Mouse (Mus musculus) heart, postnatal 0 days (tissue): ENCODE results near the gene Gm42906.

Experiments
- CTCF ChIP-seq: IDR thresholded peaks from 2 replicates; pipeline ENCODE4 v1.5.1; 2016; ENCODE audit warnings: antibody characterized with exemption, control low read depth, low read depth
- EP300 ChIP-seq: IDR thresholded peaks from 2 replicates; pipeline ENCODE4 v1.6.1; 2016; ENCODE audit warnings: antibody characterized with exemption, low read depth

DNA sequence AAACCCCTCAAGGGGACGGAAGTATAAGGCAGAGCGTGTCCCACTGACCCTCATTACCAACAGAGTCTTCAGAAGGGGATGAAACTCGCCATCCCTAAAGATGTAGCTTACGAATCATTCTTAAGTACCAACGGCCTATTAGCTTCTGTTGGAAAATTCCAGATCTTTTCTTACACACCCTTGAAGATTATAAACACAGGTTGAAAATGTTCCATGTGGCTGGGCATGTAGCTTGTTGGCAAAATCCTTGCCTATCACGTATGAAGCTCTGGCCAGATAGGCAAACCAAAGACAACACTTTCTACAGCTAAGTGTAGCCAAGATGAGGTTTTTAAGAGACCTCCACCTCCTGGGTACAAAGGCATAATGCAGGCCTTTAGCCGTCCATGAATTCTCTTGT is 319.0 kb downstream of the Gm42906 start:
- no peak for TF ChIP-seq CTCF
- no peak for TF ChIP-seq EP300
